Mouse (Mus musculus): ENCODE measurements around the gene Cyp27a1. TPM values are rescaled to one million over a fixed set of nuclear protein-coding genes. Genes with fewer than 3 reads are reported as not detected.

Gene Cyp27a1
- polyA plus RNA-seq, 1 experiment from 2014 or later, result 10.8 TPM

- H3K9me3 ChIP-seq (replicated peaks; ENCODE audit: low read length), result no peaks in the 10 kb centered on the region
- H3K4me1 ChIP-seq (replicated peaks; ENCODE audit: insufficient read depth, low read length), result no peaks in the 10 kb centered on the region
- WGBS, result 41% methylated on average over 5 of the region's 5 CpGs
- H3K9ac ChIP-seq (ENCODE audit: low read depth, low read length), result no peak overlapping the region
- no peak overlapping the region for H3K27ac ChIP-seq
- no peak for ATAC-seq (replicated peaks; ENCODE audit: low FRiP score, low read depth)
- H3K27me3 ChIP-seq (ENCODE audit: insufficient read depth, low read length), result no peaks in the 10 kb centered on the region
- no peak for TF ChIP-seq CTCF (IDR thresholded peaks at IDR 0.05; ENCODE audit: low read depth)
- DNase-seq (ENCODE audit: low spot score), result no peak
- no peak overlapping the region for H3K4me2 ChIP-seq (ENCODE audit: low read length)
- H3K36me3 ChIP-seq (ENCODE audit: insufficient read depth, low read length), result no peaks in the 10 kb centered on the region
- H3K4me3 ChIP-seq (replicated peaks; ENCODE audit: low read depth, low read length), result no peak overlapping the region
These were observed 12.7 kb downstream of the Cyp27a1 start for GRCm38 (mm10) chr1:74726114-74726513.

GRCm38 (mm10) chr1:74726674-74727073 is 13.3 kb downstream of the Cyp27a1 start:
- no peak overlapping the region for H3K9ac ChIP-seq (ENCODE audit: low read depth, low read length)
- no peaks in the 10 kb centered on the region for H3K36me3 ChIP-seq (ENCODE audit: insufficient read depth, low read length)
- no peak for TF ChIP-seq CTCF (IDR thresholded peaks at IDR 0.05; ENCODE audit: low read depth)
- H3K4me3 ChIP-seq (replicated peaks; ENCODE audit: low read depth, low read length), result no peak overlapping the region
- ATAC-seq (replicated peaks; ENCODE audit: low FRiP score, low read depth) (no peak), DNase-seq (ENCODE audit: low spot score) (no peak)
- no peaks in the 10 kb centered on the region for H3K27me3 ChIP-seq (ENCODE audit: insufficient read depth, low read length)
- 74% methylated on average over 5 of the region's 5 CpGs for WGBS
- H3K27ac ChIP-seq, result no peak overlapping the region
- H3K9me3 ChIP-seq (replicated peaks; ENCODE audit: low read length), result no peaks in the 10 kb centered on the region
- no peaks in the 10 kb centered on the region for H3K4me1 ChIP-seq (replicated peaks; ENCODE audit: insufficient read depth, low read length)
- no peak overlapping the region for H3K4me2 ChIP-seq (ENCODE audit: low read length)

GRCm38 (mm10) chr1:74728446-74728845 is 15.1 kb downstream of the Cyp27a1 start:
- Histone ChIP-seq H3K9ac (ENCODE audit: low read depth, low read length) (no peak overlapping the region), H3K4me1 (replicated peaks; ENCODE audit: insufficient read depth, low read length) (no peaks in the 10 kb centered on the region), H3K27ac (no peak overlapping the region), H3K27me3 (ENCODE audit: insufficient read depth, low read length) (no peaks in the 10 kb centered on the region), H3K36me3 (ENCODE audit: insufficient read depth, low read length) (no peaks in the 10 kb centered on the region), H3K9me3 (replicated peaks; ENCODE audit: low read length) (no peaks in the 10 kb centered on the region), H3K4me3 (replicated peaks; ENCODE audit: low read depth, low read length) (no peak overlapping the region), H3K4me2 (ENCODE audit: low read length) (no peak overlapping the region)
- 62% methylated on average over 8 of the region's 8 CpGs for WGBS
- no peak for DNase-seq (ENCODE audit: low spot score)
- TF ChIP-seq CTCF (IDR thresholded peaks at IDR 0.05; ENCODE audit: low read depth), result no peak
- no peak for ATAC-seq (replicated peaks; ENCODE audit: low FRiP score, low read depth)

GRCm38 (mm10) chr1:74736977-74737376 is 23.6 kb downstream of the Cyp27a1 start:
- no peak overlapping the region for H3K4me2 ChIP-seq (ENCODE audit: low read length)
- no peaks in the 10 kb centered on the region for H3K36me3 ChIP-seq (ENCODE audit: insufficient read depth, low read length)
- ATAC-seq (replicated peaks; ENCODE audit: low FRiP score, low read depth) (no peak), DNase-seq (ENCODE audit: low spot score) (no peak)
- no peak overlapping the region for H3K4me3 ChIP-seq (replicated peaks; ENCODE audit: low read depth, low read length)
- no peak overlapping the region for H3K27ac ChIP-seq
- TF ChIP-seq CTCF (IDR thresholded peaks at IDR 0.05; ENCODE audit: low read depth), result no peak
- H3K9ac ChIP-seq (ENCODE audit: low read depth, low read length), result no peak overlapping the region
- no peaks in the 10 kb centered on the region for H3K4me1 ChIP-seq (replicated peaks; ENCODE audit: insufficient read depth, low read length)
- H3K27me3 ChIP-seq (ENCODE audit: insufficient read depth, low read length), result no peaks in the 10 kb centered on the region
- WGBS, result 88% methylated on average over 12 of the region's 12 CpGs
- no peaks in the 10 kb centered on the region for H3K9me3 ChIP-seq (replicated peaks; ENCODE audit: low read length)

- Histone ChIP-seq H3K4me3 (replicated peaks; ENCODE audit: low read depth, low read length) (no peak overlapping the region), H3K9ac (ENCODE audit: low read depth, low read length) (no peak overlapping the region), H3K4me1 (replicated peaks; ENCODE audit: insufficient read depth, low read length) (no peaks in the 10 kb centered on the region), H3K27me3 (ENCODE audit: insufficient read depth, low read length) (no peaks in the 10 kb centered on the region), H3K36me3 (ENCODE audit: insufficient read depth, low read length) (no peaks in the 10 kb centered on the region), H3K27ac (no peak overlapping the region), H3K9me3 (replicated peaks; ENCODE audit: low read length) (no peaks in the 10 kb centered on the region), H3K4me2 (ENCODE audit: low read length) (no peak overlapping the region)
- DNase-seq (ENCODE audit: low spot score), result no peak
- ATAC-seq (replicated peaks; ENCODE audit: low FRiP score, low read depth), result no peak
- no peak for TF ChIP-seq CTCF (IDR thresholded peaks at IDR 0.05; ENCODE audit: low read depth)
- WGBS, result 88% methylated on average over 7 of the region's 7 CpGs
These were observed 24.1 kb downstream of the Cyp27a1 start for GRCm38 (mm10) chr1:74737500-74737899.

GRCm38 (mm10) chr1:74740846-74741245 is 27.5 kb downstream of the Cyp27a1 start:
- no peak overlapping the region for H3K9ac ChIP-seq (ENCODE audit: low read depth, low read length)
- H3K27me3 ChIP-seq (ENCODE audit: insufficient read depth, low read length), result no peaks in the 10 kb centered on the region
- H3K36me3 ChIP-seq (ENCODE audit: insufficient read depth, low read length), result no peaks in the 10 kb centered on the region
- no peak overlapping the region for H3K4me2 ChIP-seq (ENCODE audit: low read length)
- H3K4me1 ChIP-seq (replicated peaks; ENCODE audit: insufficient read depth, low read length), result no peaks in the 10 kb centered on the region
- H3K9me3 ChIP-seq (replicated peaks; ENCODE audit: low read length), result no peaks in the 10 kb centered on the region
- no peak overlapping the region for H3K4me3 ChIP-seq (replicated peaks; ENCODE audit: low read depth, low read length)
- TF ChIP-seq CTCF (IDR thresholded peaks at IDR 0.05; ENCODE audit: low read depth), result no peak
- DNase-seq (ENCODE audit: low spot score), result no peak
- H3K27ac ChIP-seq, result no peak overlapping the region
- 79% methylated on average over 7 of the region's 7 CpGs for WGBS
- ATAC-seq (replicated peaks; ENCODE audit: low FRiP score, low read depth), result no peak

GRCm38 (mm10) chr1:74747335-74747734 is 34.0 kb downstream of the Cyp27a1 start:
- Histone ChIP-seq H3K9me3 (replicated peaks; ENCODE audit: low read length) (no peaks in the 10 kb centered on the region), H3K4me1 (replicated peaks; ENCODE audit: insufficient read depth, low read length) (0 out of 2 replicates have a peak, but pooled peaks cover 3% of the 10 kb centered on the region), H3K27ac (no peak overlapping the region), H3K4me3 (replicated peaks; ENCODE audit: low read depth, low read length) (no peak overlapping the region), H3K36me3 (ENCODE audit: insufficient read depth, low read length) (no peaks in the 10 kb centered on the region), H3K27me3 (ENCODE audit: insufficient read depth, low read length) (no peaks in the 10 kb centered on the region), H3K9ac (ENCODE audit: low read depth, low read length) (no peak overlapping the region), H3K4me2 (ENCODE audit: low read length) (no peak overlapping the region)
- TF ChIP-seq CTCF (IDR thresholded peaks at IDR 0.05; ENCODE audit: low read depth), result no peak
- 0 out of 2 replicates have a peak, but pooled peaks have one; percentile 20 for ATAC-seq (replicated peaks; ENCODE audit: low FRiP score, low read depth)
- DNase-seq (ENCODE audit: low spot score), result no peak
- 62% methylated on average over 5 of the region's 5 CpGs for WGBS

All from kidney, postnatal 0 days (tissue).